Mouse (Mus musculus): ENCODE results near the gene Fam57a. TPM values are rescaled to one million over a fixed set of nuclear protein-coding genes. Genes with fewer than 3 reads are reported as not detected.

Fam57a gene
- total RNA-seq, 2 experiments from 2014 or later = 9.0 to 10.6 TPM

DNA sequence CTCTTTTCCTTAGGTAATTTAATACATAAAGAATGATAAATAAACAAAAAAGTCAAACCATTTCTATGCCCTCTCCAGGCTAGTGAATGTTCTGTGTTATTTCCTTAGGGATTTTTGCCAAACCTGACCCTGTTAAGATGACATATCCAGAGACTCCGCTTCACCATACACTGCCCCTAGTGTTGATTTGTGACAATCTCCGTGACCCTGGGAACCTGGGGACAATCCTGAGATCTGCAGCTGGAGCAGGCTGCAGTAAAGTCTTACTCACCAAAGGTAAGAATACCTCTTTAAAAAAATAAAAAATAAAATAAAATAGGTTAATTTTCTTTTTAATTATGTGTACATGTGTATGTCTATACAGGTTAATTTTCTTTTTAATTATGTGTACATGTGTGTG, 67.8 kb downstream of the Fam57a start:
- no peak for DNase-seq

DNA sequence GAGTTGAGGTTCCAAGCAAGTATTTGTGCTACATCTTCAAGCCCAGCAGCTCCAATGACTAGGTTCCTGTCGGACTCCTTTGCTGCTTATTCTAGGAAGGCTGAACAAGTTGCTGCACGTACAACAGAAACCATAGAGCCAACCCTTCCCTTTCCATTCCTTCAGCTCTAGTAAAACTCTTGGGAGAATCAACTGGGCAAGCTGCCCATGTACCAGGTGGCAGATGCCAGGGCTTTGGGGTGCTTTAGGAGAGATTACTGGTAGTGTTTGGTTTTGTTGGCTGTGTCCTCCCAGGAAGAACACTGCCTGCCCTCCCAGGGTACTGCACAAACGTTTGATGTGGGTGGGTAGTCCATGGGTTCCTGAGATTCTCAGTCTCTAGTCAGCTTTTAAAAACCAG, 72.6 kb downstream of the Fam57a start:
- no peak for DNase-seq

GRCm38 (mm10) chr11:76253145-76253917, 73.9 kb downstream of the Fam57a start:
- peak; percentile 93 for DNase-seq

- no peak for DNase-seq
Observed at GRCm38 (mm10) chr11:76253918-76254264, 74.4 kb downstream of the Fam57a start.

DNA sequence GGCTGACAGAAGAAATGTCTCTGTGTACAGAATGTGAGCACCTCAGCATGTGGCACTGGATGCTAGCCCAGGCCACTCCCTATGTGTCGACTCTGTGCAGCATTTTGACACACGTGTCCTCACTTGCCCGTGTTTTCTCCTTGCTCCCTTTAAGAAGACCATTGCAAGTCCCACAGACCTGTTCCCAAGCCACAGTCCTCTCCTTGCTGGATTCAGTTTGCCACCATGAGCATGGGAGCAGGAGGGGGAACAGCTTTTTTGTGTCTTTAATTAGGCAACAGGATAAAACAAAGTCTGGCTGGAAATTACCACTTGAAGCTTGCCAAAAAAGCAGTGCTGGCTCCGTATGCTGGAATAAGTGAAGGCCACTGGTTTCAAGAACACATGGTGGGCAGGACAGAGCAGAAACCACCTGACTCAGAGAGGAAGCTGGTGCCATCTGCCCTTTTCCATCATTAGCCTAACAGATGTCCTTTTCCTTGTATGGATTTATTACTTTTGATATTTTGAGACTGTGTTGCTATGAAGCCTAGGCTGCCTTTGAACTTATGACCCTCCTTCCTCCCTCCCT, 76.0 kb downstream of the Fam57a start:
- no peak for DNase-seq

DNA sequence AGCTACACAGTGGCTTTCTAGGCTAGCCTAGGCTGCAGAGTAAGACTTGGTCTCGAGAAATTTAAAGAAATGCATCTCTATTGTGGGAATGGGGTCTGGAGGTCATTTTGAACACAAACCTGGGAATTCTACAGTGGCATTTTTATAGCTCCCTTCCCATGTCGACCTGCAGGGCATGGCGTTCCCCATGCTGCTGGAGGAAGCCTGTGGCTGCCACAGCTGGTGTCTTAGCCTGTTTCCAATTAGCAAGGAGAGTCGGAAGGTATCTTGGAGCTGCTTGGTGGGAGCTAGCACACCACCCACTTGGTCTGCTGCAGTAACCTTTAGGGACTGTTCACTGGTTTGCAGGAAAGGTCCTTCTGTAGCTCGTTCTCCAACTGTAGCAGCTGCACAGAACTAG, 76.7 kb downstream of the Fam57a start:
- DNase-seq = no peak

- no peak for DNase-seq
Observed at GRCm38 (mm10) chr11:76257386-76257785, 77.9 kb downstream of the Fam57a start.

GRCm38 (mm10) chr11:76258511-76258910, 79.0 kb downstream of the Fam57a start:
- DNase-seq = no peak

DNA sequence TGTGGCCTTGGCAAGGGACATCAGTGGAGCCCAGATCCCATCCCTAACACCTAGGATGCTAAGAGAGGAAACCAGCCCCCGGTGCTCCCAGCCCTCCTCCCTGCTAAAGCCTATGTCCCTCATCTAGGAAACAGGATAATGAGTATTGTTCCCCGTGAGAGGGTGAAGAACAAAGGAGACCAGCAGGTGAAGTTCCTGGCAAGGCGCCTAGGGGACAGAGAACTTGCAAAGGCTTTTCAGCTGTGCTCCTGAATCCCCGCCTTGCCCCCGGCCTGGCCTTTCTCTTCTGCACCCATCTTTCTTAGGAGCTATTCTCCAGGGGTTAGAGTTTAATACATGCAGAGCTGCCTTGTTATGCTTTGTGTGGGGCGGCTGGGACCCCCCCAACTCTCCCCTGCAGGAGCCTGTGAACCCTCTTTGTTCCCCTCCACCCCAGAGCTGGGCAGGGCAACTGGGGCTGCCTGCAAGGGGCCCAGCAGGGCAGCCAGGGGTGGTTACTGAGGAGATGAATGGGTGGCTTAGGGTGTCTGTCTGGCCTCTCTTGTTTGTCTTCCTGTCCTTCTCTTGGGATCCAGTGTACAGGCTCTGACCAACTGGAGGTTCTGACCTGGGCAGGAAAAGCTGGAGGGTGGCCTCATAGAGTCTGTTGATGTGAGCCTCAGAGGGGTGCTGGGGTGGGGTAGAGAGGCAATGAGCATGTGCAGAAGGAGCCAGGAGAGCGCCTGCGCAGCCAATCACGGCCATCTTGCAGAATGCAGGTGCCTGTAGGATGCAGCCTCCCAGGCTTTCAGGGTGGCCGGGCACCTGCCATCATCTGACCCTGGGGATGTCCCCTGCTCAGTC, 81.0 kb downstream of the Fam57a start:
- no peak for DNase-seq

DNA sequence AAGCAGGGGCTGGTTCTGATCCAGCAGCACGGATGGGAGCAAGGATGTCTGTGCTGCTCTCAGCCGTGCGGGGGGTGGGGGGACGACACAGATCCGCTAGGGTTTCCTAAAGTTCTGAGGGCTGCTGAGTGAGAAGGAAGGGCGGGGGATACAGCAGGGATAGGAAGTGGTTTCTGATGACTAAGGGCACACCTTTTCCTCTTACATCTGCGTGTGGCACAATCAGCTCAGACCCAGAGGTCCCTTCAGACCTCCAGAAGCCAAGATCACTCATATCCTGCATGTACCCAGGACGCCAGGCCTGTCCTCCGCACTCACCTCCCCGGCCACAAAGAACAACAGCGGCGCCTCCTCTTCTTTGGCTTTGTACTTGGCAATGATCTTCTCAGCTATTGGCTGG, 81.8 kb downstream of the Fam57a start:
- DNase-seq = no peak

- no peak for DNase-seq
Observed at GRCm38 (mm10) chr11:76262611-76263351, 83.3 kb downstream of the Fam57a start.

Other genes starting within 250 kb of the Fam57a start
- 10 to 100 TPM; 26.2 to 26.7 TPM for gene Rph3al, start 241.2 kb upstream of the Fam57a start, total RNA-seq (2021)
- not detected for gene 1700016K19Rik, start 179.8 kb upstream of the Fam57a start, total RNA-seq (2021)
- gene Rflnb, start 151.9 kb upstream of the Fam57a start, total RNA-seq (2021) = 10 to 100 TPM; 37.3 to 42.1 TPM
- gene Vps53, start within 50 bp of the Fam57a start, total RNA-seq (2021) = 10 to 100 TPM; 30.8 to 31.4 TPM
- under 1 TPM in 1 of 2 experiments, not detected in 1; 0.50 TPM for gene Dbil5, start 37.9 kb downstream of the Fam57a start, total RNA-seq (2021)
- gene Gemin4, start 38.0 kb downstream of the Fam57a start, total RNA-seq (2021) = 1 to 10 TPM; 5.3 to 6.6 TPM
- 10 to 100 TPM; 17.8 to 18.4 TPM for gene Mrm3, start 64.0 kb downstream of the Fam57a start, total RNA-seq (2021)
- 10 to 100 TPM; 54.1 to 57.5 TPM for gene Glod4, start 64.1 kb downstream of the Fam57a start, total RNA-seq (2021)
- gene Nxn, start 219.5 kb downstream of the Fam57a start, total RNA-seq (2021) = 10 to 100 TPM; 17.2 to 20.5 TPM
- 10 to 100 TPM; 38.9 to 48.2 TPM for gene Timm22, start 227.3 kb downstream of the Fam57a start, total RNA-seq (2021)

Measured in heart, postnatal 4 days (tissue).